Comparison of ENCODE assay signal across 10 mouse cellular contexts in genomic region chr5:146299520-146299870, GRCm38 (mm10).
DNase-seq lines count a peak whose midpoint lies in the region; ATAC-seq and TF ChIP-seq lines count a peak whose summit lies in the region.
"Had no signal": no experiment of that assay in that cellular context is flagged by ENCODE, and none has a peak within 500 bp of the region (broad histone marks: within the 10 kb centered on the region; RNA-seq: fewer than 3 reads in every experiment).

No protein-coding gene starts in this region.

- H3K4me1 ChIP-seq in lung, adult 2 months (ENCODE audit: control insufficient read depth, insufficient read depth, low read length), result no peaks in the 10 kb centered on the region; the same call in 1 of the 2 replicates
- H3K4me1 ChIP-seq in bone marrow macrophage, adult 2 months (ENCODE audit: control insufficient read depth, insufficient read depth, low read length), result peaks cover 16% of the 10 kb centered on the region
- H3K4me1 ChIP-seq: heart, embryonic 13.5 days; limb, embryonic 12.5 days had no signal

- 0 out of 2 replicates have a peak overlapping the region, but pooled peaks have one; percentile 19 for H3K27ac ChIP-seq in bone marrow macrophage, adult 2 months (ENCODE audit: insufficient read depth, low read depth, low read length)
- H3K27ac ChIP-seq: heart, embryonic 13.5 days; limb, embryonic 12.5 days had no signal

- no peak for TF ChIP-seq CTCF in lung, adult 2 months (IDR thresholded peaks at IDR 0.05; ENCODE audit: insufficient read depth, low read length)
- TF ChIP-seq CTCF in bone marrow macrophage, adult 2 months (IDR thresholded peaks at IDR 0.05; ENCODE audit: low read depth, low read length), result no peak

- peak; percentile 35 to 53 for DNase-seq in cerebellum, adult 18-20 months
- DNase-seq in cerebellum, adult 11-12 months, result no peak
- peak; percentile 42 to 49 for DNase-seq in lung, adult 18-20 months
- no peak for DNase-seq in lung, adult 2 months
- peak; percentile 89 to 94 for DNase-seq in kidney, postnatal 36 days
- DNase-seq in thymus, postnatal 0 days (ENCODE audit: low spot score), result no peak

- no peak for TF ChIP-seq POLR2A in lung, adult 2 months (IDR thresholded peaks at IDR 0.05; ENCODE audit: borderline replicate concordance, extremely low read depth, low read depth, low read length)
- TF ChIP-seq POLR2A in bone marrow macrophage, adult 2 months (IDR thresholded peaks at IDR 0.05; ENCODE audit: borderline replicate concordance, low read depth, low read length), result no peak

- H3K4me3 ChIP-seq in lung, adult 2 months (replicated peaks; ENCODE audit: extremely low read depth, low read depth, low read length), result no peak overlapping the region
- no peak overlapping the region for H3K4me3 ChIP-seq in bone marrow macrophage, adult 2 months (ENCODE audit: insufficient read depth, low read length)
- H3K4me3 ChIP-seq: heart, embryonic 13.5 days; limb, embryonic 12.5 days had no signal

- ATAC-seq in inflammation-experienced regulatory T-cells, adult 6 months, result no peak

- 68% methylated on average over 8 of the region's 8 CpGs for WGBS in lung, adult 2 months

Comparison
In these comparisons a context has a peak if more than half of its experiments do, and no peak if none do; other contexts are left out.
1. DNase-seq: peak in cerebellum, adult 18-20 months (2 of 2), lung, adult 18-20 months (2 of 2) and kidney, postnatal 36 days (2 of 2); none in cerebellum, adult 11-12 months (single experiment), lung, adult 2 months (single experiment) and thymus, postnatal 0 days (single experiment).